Mouse (Mus musculus): Measurements from ENCODE around the gene Cyb5d2.

DNA sequence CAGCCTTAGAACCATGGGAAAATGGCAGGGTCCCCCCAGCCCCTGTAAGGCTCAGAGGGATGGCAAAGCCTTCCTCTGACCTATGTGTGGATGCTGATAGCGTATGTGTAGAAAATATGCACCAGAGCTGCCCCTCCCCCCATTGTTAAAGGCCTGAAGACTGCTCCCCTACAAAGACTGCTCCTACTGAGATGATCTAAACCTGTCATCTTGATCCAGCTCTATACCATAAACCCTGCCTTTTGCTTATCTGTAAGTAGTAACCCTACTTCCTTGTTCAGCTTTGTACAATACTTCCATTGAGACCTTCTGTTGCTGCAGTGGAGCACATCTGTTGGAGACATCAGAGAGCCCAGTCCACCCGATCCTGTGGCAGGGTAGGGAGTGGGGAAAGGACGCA is 9.3 kb upstream of the Cyb5d2 start:
- TF ChIP-seq CTCF (IDR thresholded peaks at IDR 0.05; ENCODE audit: low read depth, low read length): no peak
- TF ChIP-seq POLR2A (IDR thresholded peaks at IDR 0.05; ENCODE audit: borderline replicate concordance, low read depth, low read length): no peak

Measured in bone marrow macrophage, adult 2 months (primary cell).